Mouse (Mus musculus): Measurements from ENCODE around the gene Camk2n2. TPM values are rescaled to one million over a fixed set of nuclear protein-coding genes. Genes with fewer than 3 reads are reported as not detected.
"Not testable (repeated sequence)": the region's sequence is repeated elsewhere in the genome, so short reads cannot be mapped to it uniquely, and the experiment has no call there.

The Camk2n2 gene
- 1.1 and 1.2 TPM in 2 replicates for polyA plus RNA-seq (2016; fragmentation: Nextera tagmentation; extraction: Ambion mirVana)

DNA sequence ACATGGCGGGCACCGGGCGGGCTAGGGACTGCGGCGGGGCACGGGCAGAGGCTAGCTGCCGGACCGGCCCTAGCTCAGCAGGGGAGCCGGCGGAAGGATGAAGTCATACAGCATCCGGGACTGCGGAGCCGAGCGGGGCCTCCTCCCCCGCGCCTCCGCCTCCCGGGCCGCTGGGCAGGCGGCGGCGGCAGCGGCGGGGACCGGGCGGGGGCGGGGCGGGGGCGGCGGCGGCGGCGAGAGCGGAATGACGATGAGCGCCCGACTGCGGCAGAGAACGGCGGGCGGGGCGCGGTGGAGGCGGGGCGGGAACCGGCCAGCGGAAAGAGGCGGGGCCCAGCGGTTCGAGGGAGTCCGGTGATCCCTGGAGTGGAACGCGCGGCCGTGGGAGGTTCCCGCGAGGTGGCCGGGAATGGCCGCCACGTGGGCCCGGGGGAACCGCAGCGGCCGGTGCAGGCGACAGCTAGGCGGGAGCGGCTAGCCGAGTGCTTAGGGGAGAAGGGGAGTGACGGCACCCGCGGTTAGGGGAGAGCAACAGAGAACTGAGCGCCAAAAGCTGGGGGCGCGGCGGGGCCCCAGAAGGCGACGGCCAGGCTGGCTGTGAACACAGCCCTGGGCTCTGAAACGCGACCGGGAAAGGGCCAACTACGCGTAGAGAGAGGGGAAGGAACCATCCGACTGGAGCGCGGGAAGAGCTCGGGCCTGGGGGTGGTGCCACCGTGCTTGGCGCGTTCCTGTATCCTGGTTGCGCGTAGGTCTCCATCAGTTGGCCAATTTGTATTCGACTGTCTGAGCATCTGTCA lies at the start of gene Camk2n2:
Camk2n2 (minus strand) TSS at position 97 of the 800 bp plus-strand sequence.
- peak within 1 kb of the TSS; percentile 45 for H3K27ac ChIP-seq
- peaks cover 29% of the 10 kb centered on the region for H3K4me1 ChIP-seq (replicated peaks)
- peaks cover 7% of the 10 kb centered on the region; the same call in 1 of the 2 replicates for H3K36me3 ChIP-seq
- H3K9me3 ChIP-seq = no peaks in the 10 kb centered on the region
- peak; percentile 22; the same call in 1 of the 2 replicates for ATAC-seq (ENCODE audit: insufficient number of reproducible peaks, insufficient read depth, low FRiP score, low TSS enrichment, low read depth)
- peak within 1 kb of the TSS; percentile 98 for H3K4me2 ChIP-seq
- peak within 1 kb of the TSS; percentile 63 for H3K9ac ChIP-seq (replicated peaks)
- peak within 1 kb of the TSS; percentile 76 for H3K4me3 ChIP-seq (replicated peaks)
- WGBS = 1% methylated on average over 65 of the region's 92 CpGs
- H3K27me3 ChIP-seq = peaks cover 43% of the 10 kb centered on the region

DNA sequence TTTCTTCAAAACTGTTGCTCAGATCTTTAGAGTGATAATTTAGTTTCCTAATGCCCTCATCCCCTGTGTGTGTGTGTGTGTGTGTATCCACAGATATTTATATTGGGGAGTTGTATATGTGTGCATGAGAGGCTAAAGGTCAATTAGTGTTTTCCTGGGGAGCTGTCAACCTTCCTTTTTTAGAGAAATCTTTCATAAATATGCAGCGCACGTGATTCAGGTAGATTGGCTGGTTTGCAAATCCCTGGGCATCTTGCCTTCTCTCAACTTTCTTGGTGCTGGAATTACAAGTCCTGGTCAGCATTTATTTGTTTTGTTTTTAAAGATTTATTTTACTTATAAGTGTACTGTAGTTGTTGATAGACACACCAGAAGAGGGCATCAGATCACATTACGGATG lies 49.2 kb upstream of the Camk2n2 start:
- Histone ChIP-seq H3K4me2 (no peak overlapping the region), H3K36me3 (peaks cover 20% of the 10 kb centered on the region), H3K4me1 (replicated peaks) (peaks cover 19% of the 10 kb centered on the region), H3K9me3 (no peaks in the 10 kb centered on the region), H3K4me3 (replicated peaks) (no peak overlapping the region), H3K9ac (replicated peaks) (no peak overlapping the region), H3K27ac (no peak overlapping the region), H3K27me3 (no peaks in the 10 kb centered on the region)
- ATAC-seq (ENCODE audit: insufficient number of reproducible peaks, insufficient read depth, low FRiP score, low TSS enrichment, low read depth) = no peak
- WGBS = 87% methylated on average over 3 of the region's 3 CpGs

- H3K9me3 ChIP-seq; H3K4me3 ChIP-seq (replicated peaks); H3K27me3 ChIP-seq; H3K27ac ChIP-seq; H3K4me2 ChIP-seq; H3K9ac ChIP-seq (replicated peaks); ATAC-seq (ENCODE audit: insufficient number of reproducible peaks, insufficient read depth, low FRiP score, low TSS enrichment, low read depth); H3K4me1 ChIP-seq (replicated peaks): not testable (repeated sequence)
- WGBS = 88% methylated on average over 3 of the region's 6 CpGs
- peaks cover 25% of the 10 kb centered on the region for H3K36me3 ChIP-seq
Measured at GRCm38 (mm10) chr16:20668013-20668412, 46.9 kb upstream of the Camk2n2 start, which contains the start of gene Eif4g1. Eif4g1 (plus strand) TSS chr16:20668313.

DNA sequence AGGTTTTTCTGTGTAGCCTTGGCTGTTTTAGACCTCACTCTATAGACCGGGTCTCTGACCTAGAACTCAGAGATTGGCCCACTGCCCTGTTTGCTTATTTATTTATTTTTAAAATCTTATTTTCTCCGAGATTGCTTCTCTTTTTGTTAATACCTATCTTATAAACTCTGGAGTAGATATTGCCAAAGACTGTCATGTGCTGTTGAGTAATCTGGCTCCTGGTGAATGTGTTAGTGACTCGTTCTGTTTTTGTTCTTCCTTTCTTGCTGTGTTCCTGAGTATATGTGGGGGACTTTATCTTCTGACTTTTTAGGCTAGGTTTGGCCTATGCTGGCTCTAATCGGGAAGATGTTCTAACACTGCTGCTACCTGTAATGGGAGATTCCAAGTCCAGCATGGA lies 36.6 kb upstream of the Camk2n2 start:
- Histone ChIP-seq H3K36me3 (peaks cover 91% of the 10 kb centered on the region), H3K4me2 (no peak overlapping the region), H3K27me3 (no peaks in the 10 kb centered on the region), H3K9ac (replicated peaks) (no peak overlapping the region), H3K4me1 (replicated peaks) (peaks cover 5% of the 10 kb centered on the region), H3K4me3 (replicated peaks) (no peak overlapping the region), H3K27ac (no peak overlapping the region), H3K9me3 (no peaks in the 10 kb centered on the region)
- 93% methylated on average over 4 of the region's 4 CpGs for WGBS
- no peak for ATAC-seq (ENCODE audit: insufficient number of reproducible peaks, insufficient read depth, low FRiP score, low TSS enrichment, low read depth)

- H3K9ac ChIP-seq (replicated peaks) = no peak overlapping the region
- WGBS = 50% methylated on average over 2 of the region's 2 CpGs
Measured at GRCm38 (mm10) chr16:20653315-20653714, 32.2 kb upstream of the Camk2n2 start.

DNA sequence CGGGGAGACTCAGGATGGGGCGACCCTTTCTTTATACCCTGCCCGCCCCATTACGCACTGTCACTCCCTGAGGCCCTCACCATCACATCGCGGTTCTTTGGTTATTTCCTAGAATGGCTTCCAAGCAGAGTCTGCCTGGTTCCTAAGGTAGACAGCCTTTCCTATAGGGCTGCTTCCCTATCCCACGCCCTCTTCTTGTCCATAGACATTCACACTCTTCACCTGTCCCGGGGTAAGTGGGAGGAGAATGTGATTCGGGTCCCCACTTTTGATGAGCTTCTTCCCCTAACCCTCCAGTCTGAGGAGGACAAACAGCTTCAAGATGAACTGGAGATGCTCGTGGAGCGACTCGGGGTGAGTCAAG lies 30.8 kb upstream of the Camk2n2 start:
- Histone ChIP-seq H3K4me3 (replicated peaks) (peak overlapping the region; percentile 86), H3K9me3 (no peaks in the 10 kb centered on the region), H3K27me3 (no peaks in the 10 kb centered on the region), H3K9ac (replicated peaks) (peak overlapping the region; percentile 86), H3K4me2 (peak overlapping the region; percentile 90), H3K4me1 (replicated peaks) (peaks cover 13% of the 10 kb centered on the region), H3K36me3 (peaks cover 33% of the 10 kb centered on the region), H3K27ac (no peak overlapping the region)
- no peak for ATAC-seq (ENCODE audit: insufficient number of reproducible peaks, insufficient read depth, low FRiP score, low TSS enrichment, low read depth)
- 13% methylated on average over 12 of the region's 12 CpGs for WGBS

More at GRCm38 (mm10) chr16:20653315-20653714, 32.2 kb upstream of the Camk2n2 start:
- Histone ChIP-seq H3K4me3 (replicated peaks) (no peak overlapping the region), H3K36me3 (peaks cover 47% of the 10 kb centered on the region), H3K9me3 (no peaks in the 10 kb centered on the region), H3K27me3 (no peaks in the 10 kb centered on the region), H3K4me2 (0 out of 2 replicates have a peak overlapping the region, but pooled peaks have one; percentile 90), H3K4me1 (replicated peaks) (peaks cover 13% of the 10 kb centered on the region), H3K27ac (no peak overlapping the region)
- ATAC-seq (ENCODE audit: insufficient number of reproducible peaks, insufficient read depth, low FRiP score, low TSS enrichment, low read depth) = no peak

DNA sequence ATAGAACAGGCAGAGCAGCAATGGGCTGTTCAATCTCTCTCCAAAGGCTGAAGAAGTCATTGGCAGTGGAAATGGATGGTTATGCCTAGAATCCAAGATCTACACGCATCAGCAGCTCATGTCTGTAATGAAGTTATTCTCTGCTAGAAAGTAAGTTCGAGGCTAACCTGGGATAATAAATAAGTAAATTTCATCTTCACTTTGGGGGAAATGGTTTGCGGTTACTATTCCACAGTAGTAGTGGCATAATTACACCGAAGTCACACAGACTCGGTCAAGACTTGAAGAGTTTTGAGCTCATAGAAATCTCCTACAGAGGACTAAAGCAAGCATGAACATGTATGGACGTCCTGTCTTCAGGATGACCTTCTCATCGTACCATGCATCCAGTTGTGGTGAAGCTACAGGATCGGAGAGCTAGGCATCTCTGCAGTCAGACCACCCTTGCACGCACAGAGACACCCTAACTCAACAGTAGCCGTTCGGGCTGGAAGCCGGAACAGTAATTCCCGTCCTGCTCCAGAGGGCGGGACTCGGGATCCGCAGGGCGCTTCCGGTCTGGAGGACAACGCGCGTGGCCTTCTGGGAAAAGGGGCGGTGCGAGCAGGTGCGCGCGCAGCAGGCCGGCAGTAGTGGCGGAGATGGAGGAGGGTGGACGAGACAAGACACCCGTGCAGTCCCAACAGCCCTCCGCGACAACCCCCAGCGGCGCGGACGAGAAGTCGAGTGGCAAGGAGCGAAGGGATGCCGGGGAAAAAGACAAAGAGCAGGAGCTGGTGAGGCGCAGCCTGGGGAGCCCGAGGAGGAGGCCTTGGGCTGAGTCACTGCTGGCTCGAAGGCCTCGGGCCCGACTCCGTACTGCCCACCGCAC lies 30.2 kb upstream of the Camk2n2 start, which contains the start of gene Psmd2:
Psmd2 (plus strand) TSS at position 577 of the 871 bp plus-strand sequence.
- peak within 1 kb of the TSS; percentile 90 for H3K4me2 ChIP-seq
- H3K27ac ChIP-seq = peak within 1 kb of the TSS; percentile 70
- H3K36me3 ChIP-seq = peaks cover 27% of the 10 kb centered on the region
- H3K4me3 ChIP-seq (replicated peaks) = peak within 1 kb of the TSS; percentile 86
- H3K9ac ChIP-seq (replicated peaks) = peak within 1 kb of the TSS; percentile 86
- 2% methylated on average over 46 of the region's 46 CpGs for WGBS
- ATAC-seq (ENCODE audit: insufficient number of reproducible peaks, insufficient read depth, low FRiP score, low TSS enrichment, low read depth) = peak; percentile 93
- H3K9me3 ChIP-seq = no peaks in the 10 kb centered on the region
- H3K4me1 ChIP-seq (replicated peaks) = peaks cover 13% of the 10 kb centered on the region
- no peaks in the 10 kb centered on the region for H3K27me3 ChIP-seq

DNA sequence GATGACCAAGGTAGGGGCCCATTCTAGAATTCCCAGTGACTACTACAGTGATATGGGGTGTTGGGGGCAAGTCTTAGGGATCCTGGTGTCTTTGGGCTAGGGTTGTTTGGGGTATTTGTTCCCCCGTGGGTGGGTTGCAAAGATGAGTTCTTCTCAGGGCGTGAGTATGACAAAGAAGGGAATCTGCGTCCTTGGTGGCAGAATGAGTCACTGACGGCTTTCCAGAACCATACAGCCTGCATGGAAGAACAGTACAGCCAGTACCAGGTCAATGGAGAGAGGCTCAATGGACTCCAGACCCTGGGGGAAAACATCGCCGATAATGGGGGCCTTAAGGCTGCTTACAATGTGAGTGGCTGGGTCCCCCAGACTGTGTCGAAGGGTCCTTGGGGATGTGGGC lies 22.8 kb upstream of the Camk2n2 start:
- ATAC-seq (ENCODE audit: insufficient number of reproducible peaks, insufficient read depth, low FRiP score, low TSS enrichment, low read depth) = no peak
- Histone ChIP-seq H3K9ac (replicated peaks) (no peak overlapping the region), H3K27ac (no peak overlapping the region), H3K9me3 (no peaks in the 10 kb centered on the region), H3K4me2 (no peak overlapping the region), H3K36me3 (no peaks in the 10 kb centered on the region), H3K4me1 (replicated peaks) (no peaks in the 10 kb centered on the region), H3K27me3 (no peaks in the 10 kb centered on the region), H3K4me3 (replicated peaks) (no peak overlapping the region)
- 86% methylated on average over 7 of the region's 7 CpGs for WGBS

GRCm38 (mm10) chr16:20642161-20642560 lies 21.1 kb upstream of the Camk2n2 start:
- WGBS = 4% methylated on average over 8 of the region's 8 CpGs
- no peaks in the 10 kb centered on the region for H3K27me3 ChIP-seq
- H3K4me3 ChIP-seq (replicated peaks) = no peak overlapping the region
- H3K4me1 ChIP-seq (replicated peaks) = no peaks in the 10 kb centered on the region
- no peak overlapping the region for H3K9ac ChIP-seq (replicated peaks)
- no peaks in the 10 kb centered on the region for H3K9me3 ChIP-seq
- H3K36me3 ChIP-seq = no peaks in the 10 kb centered on the region
- ATAC-seq (ENCODE audit: insufficient number of reproducible peaks, insufficient read depth, low FRiP score, low TSS enrichment, low read depth) = 0 out of 2 replicates have a peak, but pooled peaks have one; percentile 31
- H3K4me2 ChIP-seq = no peak overlapping the region
- no peak overlapping the region for H3K27ac ChIP-seq

DNA sequence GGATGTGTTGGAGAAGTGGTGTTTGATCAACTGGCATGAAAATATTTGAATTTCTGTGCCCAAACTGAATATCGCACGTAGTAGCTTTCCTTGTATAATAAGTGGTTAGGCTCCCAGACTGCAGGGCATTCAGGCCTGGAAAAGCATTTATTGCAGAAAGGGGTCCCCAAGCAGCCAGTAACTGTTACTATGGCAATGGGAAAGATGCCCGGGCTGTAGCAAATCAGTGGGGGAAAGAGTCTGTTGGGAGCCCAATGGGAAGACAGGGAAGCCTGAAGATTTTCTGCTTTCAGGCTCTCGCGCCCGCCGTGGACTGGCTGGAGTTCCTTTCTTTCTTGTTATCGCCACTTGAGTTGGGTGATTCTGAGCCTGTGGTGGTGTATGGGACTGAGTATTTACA lies 17.3 kb upstream of the Camk2n2 start:
- Histone ChIP-seq H3K4me3 (replicated peaks) (no peak overlapping the region), H3K9ac (replicated peaks) (no peak overlapping the region; the same call in 1 of the 2 replicates), H3K4me1 (replicated peaks) (no peaks in the 10 kb centered on the region), H3K4me2 (no peak overlapping the region), H3K27ac (no peak overlapping the region), H3K36me3 (no peaks in the 10 kb centered on the region), H3K9me3 (no peaks in the 10 kb centered on the region), H3K27me3 (no peaks in the 10 kb centered on the region)
- no peak for ATAC-seq (ENCODE audit: insufficient number of reproducible peaks, insufficient read depth, low FRiP score, low TSS enrichment, low read depth)
- 80% methylated on average over 8 of the region's 8 CpGs for WGBS

- H3K9me3 ChIP-seq = no peaks in the 10 kb centered on the region
- H3K4me1 ChIP-seq (replicated peaks) = no peaks in the 10 kb centered on the region
- no peak overlapping the region for H3K4me2 ChIP-seq
- H3K27ac ChIP-seq = no peak overlapping the region
- no peak for ATAC-seq (ENCODE audit: insufficient number of reproducible peaks, insufficient read depth, low FRiP score, low TSS enrichment, low read depth)
- WGBS = 79% methylated on average over 8 of the region's 8 CpGs
- H3K27me3 ChIP-seq = no peaks in the 10 kb centered on the region
- H3K36me3 ChIP-seq = no peaks in the 10 kb centered on the region
- H3K4me3 ChIP-seq (replicated peaks) = no peak overlapping the region
- H3K9ac ChIP-seq (replicated peaks) = no peak overlapping the region
Measured at GRCm38 (mm10) chr16:20637410-20637809, 16.3 kb upstream of the Camk2n2 start.

All from limb, embryonic 12.5 days (tissue).